Mouse (Mus musculus): ENCODE measurements around the gene Cep128. TPM values are rescaled to one million over a fixed set of nuclear protein-coding genes. Genes with fewer than 3 reads are reported as not detected.
A peak's percentile ranks its signal among the peaks of the same experiment; 100 is the strongest.

The Cep128 gene
- polyA plus RNA-seq, 1 experiment from 2014 or later: 8.8 TPM

DNA sequence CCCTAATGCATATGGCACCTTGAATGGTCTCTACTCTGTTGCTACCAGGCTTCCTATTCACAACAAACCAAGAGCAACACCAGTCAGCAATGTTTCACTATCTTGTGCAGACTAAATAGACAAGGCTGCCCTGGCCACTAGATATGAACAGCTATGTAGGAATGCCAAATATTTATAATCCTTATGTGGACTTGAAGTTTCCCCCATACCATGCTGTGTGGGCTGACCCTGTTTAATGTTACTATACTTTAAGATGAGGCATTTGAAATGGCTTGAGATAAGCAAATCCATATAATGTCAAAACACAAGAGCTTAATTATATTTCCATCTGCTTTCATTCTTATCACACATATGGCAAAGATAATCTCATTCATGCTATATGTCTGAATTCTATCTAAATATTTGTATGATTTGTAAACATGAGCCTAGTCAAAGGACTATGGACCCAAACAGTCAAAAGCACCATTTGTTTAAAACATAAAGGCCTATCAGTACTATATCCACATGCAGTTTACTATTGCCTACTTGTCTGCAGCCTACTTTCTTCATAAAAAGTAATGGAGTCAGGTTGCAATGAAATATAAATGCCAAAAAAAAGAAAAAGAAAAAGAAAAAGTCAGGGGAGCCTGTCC, 319.7 kb downstream of the Cep128 start:
- DNase-seq (ENCODE audit: low spot score): no peak

DNA sequence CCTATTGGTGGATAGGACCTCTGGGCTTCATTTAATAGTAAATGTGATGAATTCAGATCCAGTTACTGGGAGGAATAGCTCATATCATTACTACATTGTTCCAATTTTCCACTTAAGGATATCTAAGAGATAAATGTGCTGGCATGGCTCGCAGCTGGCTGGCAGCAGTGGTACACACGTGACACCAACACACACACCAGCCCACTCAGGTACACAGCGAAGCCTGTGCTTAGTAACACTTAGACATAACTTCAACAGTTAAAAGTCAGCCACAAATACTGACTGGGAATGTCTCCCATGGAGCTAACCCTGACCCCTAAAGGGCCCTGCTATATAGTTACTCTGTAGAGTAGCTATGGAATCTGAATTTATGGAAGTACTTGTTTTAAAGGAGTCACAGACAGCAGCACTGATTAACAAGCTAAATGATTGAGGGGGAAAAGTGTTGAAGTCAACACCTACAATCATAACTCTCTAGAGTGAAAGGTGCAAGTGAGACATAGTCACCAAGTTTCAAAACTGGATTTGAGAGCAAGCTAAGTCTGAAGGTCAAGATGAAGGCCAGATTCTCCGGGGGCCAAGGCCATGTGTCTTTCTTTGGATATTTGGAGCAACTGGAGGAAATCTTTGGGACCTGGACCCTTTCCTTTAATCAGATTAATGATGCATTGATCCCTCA, 320.7 kb downstream of the Cep128 start:
- DNase-seq (ENCODE audit: low spot score): no peak

DNA sequence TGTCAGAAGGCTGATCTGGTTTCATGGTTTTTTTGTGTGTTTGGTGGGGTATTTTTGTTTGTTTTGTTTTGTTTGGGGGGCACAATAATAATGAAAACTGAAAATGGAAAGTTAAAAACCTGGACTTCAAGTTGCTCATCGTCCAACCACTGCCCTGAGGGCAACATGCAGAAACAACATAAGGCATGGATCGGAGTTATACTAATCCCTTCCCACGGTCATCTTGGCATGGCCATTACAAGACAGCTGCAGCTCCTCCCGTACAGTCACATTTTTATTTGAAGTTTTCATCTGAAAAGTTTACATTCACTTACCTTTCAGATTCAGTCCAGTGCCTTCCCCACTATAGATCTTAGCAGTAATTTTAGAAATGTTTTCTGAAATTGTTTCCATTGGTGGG, 321.5 kb downstream of the Cep128 start:
- DNase-seq (ENCODE audit: low spot score): no peak

DNA sequence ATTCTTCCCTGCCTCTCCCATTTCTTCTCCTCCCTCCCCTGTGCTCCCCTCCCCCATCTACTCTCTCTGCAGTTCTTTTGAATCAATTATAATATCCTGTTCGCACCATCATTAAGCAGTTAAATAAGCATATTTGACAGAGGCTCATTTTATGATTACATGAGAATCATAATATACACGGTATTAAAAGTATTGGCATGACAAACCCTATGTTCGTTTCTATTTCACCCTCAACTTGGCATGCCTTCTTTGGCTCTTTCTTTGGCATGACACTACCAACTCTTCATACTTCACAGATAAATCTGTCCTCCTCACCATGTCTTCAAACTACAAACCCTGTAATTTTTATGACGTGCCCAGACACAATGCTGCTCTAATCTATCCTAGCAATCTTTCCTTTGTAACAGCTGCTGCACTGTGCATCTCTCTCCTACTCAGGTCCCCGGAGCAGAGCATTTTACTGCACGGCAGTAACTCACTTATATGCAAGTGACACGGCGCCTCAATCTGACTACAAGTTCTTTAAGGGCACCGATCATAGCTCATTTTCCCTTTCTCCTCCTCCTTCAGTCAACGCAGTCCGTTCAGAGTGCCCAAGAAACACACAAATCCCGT, 324.4 kb downstream of the Cep128 start:
- no peak for DNase-seq (ENCODE audit: low spot score)

DNA sequence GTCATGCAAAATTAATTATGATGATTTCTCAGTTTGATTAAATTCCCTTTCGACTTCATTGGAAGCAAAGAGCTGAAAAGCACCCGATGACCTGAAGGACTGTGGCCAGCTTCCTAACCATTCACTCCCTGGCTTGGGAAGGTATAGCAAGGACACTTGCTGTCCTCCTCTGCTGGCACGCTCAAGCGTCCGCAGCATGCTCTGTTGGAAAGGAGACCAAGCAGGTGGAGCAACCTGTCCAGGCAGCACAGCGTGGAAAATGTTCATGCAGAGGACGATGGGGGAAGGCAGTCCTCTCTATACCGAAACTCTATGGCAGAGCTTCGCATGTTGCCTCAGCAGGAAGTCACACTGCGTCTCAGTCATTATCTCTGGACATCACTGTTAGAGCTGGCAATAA, 327.3 kb downstream of the Cep128 start:
- no peak for DNase-seq (ENCODE audit: low spot score)

DNA sequence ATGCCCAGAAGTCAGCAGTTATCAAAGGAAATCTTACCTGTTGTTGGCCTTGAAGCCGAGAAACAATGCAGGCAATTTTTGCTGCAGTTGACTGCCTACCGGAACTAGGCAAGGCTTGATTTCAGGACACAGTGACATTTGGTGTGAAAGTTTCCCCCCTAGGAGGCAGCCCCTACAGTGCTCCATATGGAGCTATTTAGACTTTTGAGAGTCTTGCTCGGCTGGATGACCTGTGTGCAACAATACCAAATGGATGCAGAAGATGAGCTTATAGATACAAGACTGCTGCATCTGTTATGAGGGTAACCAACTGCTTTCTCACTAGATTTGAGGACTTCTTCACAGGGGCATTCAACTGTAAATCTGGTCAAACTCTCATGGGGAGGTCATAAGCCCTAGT, 331.9 kb downstream of the Cep128 start:
- DNase-seq (ENCODE audit: low spot score): no peak

DNA sequence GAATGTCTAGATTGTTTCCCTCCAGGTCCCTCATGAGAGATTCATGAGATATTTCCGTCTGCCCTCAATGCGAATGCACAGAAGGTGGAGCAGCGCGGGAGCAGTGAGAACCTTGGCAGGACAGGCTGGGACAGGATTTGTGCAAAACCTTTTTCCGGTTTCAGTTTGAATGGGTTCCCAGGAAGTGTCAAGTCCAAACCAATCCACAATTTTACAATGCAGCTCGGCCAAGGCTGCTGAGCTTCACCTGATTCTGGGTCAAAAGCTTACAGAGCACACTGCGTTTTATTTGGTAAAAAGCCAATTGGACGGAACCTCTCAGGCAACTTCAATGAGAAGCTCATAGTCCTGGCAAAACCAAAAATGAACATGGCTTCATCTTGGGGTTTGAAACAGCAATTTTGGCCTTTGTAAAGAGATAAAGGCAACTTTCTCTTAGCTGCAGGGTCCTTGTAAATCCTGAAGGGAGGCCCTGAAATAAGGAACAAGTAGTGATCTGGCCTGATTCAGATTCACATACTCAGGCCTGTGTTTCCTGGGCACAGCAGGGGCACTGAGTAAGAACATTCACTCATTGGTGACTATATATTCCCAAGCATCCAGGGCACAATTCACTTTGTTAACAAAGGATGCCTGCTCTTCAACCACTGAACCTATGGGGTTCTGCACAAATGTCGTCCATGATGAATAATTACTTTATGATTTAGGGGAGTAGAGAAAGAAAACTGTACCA, 333.4 kb downstream of the Cep128 start:
- DNase-seq (ENCODE audit: low spot score): no peak

DNA sequence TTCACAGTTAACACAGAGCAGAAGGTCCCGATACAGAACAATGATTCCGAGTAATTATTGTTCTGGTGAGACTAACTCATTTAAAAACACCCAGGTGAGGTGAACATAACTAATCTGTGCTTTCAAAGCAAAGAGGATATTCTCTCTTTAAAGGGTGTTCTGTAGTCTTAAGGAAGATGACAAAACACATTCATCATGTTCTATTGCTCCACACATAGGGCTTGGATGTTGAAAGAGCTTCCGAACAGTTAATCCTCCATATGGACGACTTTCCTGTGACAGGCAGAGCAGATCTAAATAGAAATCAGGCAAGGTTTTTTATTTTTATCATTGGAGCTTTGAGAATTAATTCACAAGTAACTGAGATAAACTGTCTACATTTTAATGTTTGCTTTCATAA, 342.8 kb downstream of the Cep128 start:
- no peak for DNase-seq (ENCODE audit: low spot score)

DNA sequence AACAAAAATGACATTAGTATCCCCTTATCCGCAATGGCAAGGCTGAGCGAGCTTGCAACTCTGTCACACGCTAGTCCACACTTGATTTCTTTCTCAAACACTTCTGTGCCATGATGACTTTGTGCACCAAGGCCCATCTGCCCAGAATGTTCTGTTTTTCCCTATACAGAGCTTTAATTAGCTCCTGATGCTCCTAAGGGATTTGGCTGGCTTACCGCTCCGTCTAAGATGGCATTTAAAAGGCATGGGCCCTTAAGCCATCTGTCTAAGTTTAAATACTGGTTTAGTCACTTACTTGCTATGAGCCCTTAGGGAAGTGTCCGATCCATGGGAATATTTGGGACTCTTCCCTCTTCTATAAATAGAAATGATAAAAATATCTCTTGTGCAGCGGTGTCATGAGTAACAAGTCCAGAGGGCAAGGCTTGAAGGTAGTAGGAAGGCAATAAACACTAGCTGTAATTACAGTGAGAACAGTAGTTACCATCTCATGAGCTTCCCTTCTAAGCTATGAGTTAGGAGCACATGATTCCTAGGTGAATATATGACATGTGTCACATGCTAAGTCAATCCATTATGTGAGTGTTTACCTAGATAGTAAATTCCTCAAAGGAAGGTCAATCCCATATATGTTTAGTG, 343.8 kb downstream of the Cep128 start:
- no peak for DNase-seq (ENCODE audit: low spot score)

DNA sequence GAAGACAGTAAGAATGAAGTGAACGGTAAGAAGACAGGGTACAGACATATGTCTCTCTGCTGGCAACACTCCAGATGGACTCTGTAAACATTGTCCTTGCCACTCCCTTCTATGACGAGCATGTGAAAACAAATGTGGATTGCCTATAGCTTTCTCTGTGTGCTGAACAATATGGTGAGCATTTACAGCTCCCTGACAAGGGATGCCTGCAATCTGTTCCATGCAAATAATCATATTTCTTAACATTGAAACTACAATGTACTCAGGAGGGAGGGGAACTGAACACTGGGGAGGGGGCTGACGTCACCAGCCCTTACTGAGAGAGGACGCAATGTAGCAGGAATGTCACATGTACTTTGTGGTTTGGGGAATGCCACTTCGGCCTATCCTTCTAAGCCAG, 355.1 kb downstream of the Cep128 start:
- DNase-seq (ENCODE audit: low spot score): no peak

DNA sequence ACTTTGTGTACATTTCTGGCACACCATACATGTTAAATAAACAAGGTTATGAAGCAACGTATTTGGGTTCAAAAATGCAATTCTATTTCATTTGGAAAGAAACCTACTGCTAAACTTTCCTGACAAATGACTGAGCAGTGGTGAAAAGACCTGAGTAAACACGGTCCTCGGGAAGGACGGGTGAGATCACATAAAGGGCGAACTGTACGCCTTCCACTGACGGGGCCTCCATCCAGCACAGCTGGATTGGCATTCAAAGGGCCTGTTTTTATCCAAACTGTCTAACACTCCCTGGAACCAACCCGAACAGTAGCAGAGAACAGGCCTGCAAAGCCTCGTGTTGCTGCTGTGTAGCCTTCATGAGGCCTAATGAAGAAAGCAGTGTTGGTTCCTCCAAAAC, 356.5 kb downstream of the Cep128 start:
- no peak for DNase-seq (ENCODE audit: low spot score)

DNA sequence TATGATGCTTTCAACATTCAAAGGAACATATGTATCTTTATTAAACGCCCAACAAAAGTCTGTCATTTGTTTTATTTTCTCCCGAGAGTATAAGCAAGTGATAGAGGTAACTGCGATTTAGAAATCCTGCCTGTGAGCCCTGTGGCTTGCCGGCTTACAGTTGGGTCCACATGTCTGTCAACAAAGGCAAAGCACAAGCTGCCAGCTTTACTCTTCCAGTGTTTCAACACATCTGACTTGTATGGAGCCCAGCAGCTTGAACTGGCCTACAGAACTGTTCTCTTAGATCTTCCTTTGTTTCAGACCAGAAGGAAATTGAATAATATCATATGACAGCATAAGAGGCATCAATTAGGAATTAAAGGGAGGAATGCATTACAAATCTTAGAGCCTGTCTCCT, 357.1 kb downstream of the Cep128 start:
- no peak for DNase-seq (ENCODE audit: low spot score)

DNA sequence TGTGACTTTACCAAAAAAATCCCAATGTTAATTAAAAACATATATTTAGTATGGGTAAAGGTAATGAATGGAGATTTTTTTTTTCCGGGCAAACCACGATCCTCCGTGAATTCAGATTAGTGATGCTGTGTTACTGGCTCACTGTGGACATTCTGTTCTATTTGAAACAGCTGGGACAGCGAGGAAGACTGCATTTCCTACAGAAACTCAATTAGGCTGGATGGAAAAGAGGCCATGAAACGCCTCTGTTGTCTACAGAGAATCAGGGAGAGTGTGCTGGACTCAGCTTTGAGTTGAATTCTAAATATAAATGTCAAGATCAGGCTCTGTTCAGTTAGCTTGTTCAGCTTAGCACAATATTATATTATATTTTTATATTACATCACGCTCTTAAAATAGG, 369.1 kb downstream of the Cep128 start:
- DNase-seq (ENCODE audit: low spot score): no peak

DNA sequence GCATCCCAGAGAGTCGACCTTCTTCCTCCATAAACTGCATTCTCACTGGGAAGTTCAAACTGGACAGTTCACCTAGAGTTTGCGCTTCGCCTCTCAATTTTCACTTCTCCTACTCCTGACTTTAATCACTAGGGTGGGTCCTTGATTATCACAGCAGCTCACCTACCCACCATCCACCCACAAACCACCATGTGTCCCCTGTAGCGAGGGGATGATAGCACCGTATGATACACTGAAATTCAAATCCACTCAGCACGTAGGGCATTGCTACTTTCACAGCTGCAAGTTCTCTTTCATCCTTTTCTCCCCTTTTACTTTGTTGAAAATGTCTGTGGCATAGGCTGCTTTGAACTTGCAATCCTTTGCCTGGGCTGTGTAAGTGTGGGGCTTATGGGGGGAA, 371.2 kb downstream of the Cep128 start:
- peak; percentile 12 for DNase-seq (ENCODE audit: low spot score)

DNA sequence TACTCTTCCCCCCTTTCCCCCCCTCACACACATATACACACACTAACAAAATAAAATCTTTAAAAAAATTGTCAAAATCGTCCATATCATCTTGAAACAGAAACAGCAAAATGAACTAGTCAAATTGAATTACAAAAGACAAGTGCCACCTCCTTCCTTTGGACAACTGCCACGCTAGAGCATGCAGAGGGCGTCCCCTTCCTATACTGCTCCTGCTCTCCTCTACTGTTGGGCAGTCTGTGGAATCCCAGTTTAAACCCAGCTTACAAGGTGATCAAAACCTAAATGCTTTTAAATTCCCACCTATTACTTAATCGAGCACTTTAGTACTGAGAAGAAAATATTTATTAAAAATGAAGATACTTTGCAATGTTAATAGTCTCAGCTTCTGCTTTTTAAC, 372.0 kb downstream of the Cep128 start:
- DNase-seq (ENCODE audit: low spot score): no peak

DNA sequence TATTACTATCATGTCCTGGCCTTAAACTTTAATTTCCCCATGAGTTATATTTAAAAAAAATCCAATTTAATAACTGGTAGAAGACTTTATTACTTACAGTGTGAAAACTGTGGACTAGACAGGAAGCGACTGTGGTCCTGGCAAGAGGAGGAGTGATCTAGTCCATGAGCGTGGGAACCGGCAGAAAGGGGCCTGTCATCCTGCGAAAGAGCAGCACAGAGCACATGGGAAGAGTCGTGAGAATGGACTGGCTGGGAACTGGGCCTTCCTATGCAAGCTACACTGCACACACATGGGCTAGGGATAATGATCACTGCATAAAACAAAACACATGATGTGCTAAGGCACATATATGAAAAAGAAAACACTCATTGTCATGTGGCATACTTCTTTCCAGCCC, 375.5 kb downstream of the Cep128 start:
- DNase-seq (ENCODE audit: low spot score): no peak

DNA sequence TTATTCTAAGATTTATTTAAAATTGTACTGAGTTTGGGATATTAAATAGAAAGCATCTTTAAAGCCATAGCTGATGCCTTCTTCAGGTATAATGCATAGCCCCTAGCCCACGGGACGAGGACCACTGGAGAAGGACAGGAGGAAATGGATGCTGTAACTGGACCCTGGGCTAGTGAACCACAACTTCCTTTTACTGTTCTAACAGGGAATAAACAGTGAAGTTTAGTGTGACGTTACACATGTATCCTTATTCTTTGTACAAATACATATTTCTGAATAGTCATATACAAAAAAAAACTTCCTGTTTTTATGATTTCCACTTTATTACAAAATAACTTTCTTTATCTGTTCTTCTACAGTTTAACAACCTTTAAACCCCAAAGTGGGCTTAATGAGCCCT, 376.0 kb downstream of the Cep128 start:
- no peak for DNase-seq (ENCODE audit: low spot score)

DNA sequence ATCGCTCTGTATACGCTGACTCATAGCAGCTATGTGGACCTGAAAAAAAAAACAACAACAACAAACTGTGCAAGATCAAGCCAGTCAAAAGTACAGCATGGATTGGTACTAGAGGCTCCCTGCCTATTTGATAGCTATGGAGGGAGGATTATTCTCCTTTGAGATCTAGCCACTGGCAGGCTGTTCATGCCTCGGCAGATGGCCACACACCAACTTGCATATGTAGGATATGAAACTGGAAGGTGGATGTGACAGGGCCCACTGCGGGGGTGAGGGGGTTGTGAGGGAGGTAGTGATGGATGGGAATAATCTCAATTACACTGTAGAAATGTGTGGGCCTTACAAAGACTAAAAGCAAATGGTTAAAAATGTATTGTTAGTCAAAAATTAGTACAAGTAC, 386.7 kb downstream of the Cep128 start:
- no peak for DNase-seq (ENCODE audit: low spot score)

DNA sequence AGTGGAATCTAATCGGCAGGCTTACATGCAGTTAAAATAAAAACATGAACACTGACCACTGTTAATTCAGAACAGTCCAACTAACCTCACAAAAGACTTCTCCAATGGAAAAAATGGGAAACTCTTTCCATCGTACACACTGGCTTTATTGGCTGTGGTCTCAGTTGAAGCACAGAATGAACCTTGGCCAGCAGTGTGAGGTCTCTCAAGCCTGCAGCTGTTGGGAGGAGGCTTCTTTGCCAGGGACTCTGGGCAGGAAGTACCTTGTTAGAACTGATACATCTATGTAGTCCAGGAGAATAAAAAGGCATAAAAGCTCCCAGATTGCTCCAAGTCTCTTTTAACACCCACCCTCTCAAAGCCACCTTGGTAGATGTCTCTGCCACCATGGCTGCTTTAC, 390.9 kb downstream of the Cep128 start:
- no peak for DNase-seq (ENCODE audit: low spot score)

DNA sequence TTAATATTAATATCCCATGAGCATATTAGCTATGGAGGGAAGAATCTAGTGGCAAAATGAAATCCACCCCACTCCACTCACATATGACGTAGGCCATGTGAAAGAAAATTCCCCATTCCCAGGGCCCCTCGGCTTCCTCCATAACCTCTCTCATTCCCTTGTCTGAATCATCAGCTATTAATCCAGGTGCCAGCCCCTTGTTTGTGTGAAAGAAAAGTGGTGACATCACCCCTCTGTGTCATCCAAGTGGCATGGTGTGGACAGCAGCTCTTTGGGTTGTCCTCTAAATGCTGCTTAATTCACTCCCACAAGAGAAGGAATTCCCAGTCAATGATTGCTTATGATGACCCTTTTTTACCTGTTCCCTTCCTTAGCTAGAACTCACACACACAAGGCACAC, 396.4 kb downstream of the Cep128 start:
- DNase-seq (ENCODE audit: low spot score): no peak

DNA sequence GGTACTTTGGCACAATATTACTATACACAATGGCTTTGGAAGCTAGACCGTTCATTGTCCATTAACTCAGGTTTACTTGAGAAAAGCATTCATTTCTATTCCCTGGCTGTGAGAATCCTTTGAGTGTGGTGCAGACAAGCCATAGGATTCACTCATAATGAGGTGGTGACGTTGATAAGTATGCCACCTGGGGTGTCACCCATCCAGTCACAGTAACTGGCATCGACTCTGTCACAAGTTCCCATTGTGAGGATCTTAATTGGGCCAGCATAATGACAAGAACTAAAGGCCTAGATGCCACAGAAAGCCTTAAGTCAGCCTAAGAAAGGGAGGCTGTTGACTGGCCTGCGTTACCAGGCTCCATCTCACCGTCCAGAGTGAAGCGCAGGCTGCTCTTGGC, 396.9 kb downstream of the Cep128 start:
- DNase-seq (ENCODE audit: low spot score): no peak

DNA sequence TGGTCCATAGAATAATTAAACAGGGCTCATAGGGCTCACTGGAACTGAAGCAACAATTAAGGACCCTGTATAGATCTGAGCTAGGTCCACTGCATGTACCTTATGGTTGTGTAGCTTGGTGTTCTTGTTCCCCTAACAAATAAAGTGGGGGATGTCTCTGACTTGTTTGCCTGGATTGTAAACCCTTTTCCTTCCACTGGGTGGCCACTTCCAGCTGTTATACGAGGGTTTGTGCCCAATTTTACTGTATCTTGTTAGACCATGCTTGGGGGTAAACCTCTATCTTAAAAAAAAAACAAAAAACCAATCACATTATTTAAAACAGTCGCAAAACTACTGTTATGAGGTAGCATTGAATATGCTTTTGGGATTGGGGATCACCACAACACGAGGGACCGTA, 402.2 kb downstream of the Cep128 start:
- no peak for DNase-seq (ENCODE audit: low spot score)

Data from thymus, postnatal 0 days (tissue).